Mouse (Mus musculus): ENCODE measurements around the gene Otx2.

GRCm38 (mm10) chr14:48660593-48660992 is 13.0 kb downstream of the Otx2 start:
- TF ChIP-seq POLR2A (IDR thresholded peaks at IDR 0.05; ENCODE audit: borderline replicate concordance, extremely low read depth, low read depth, low read length) (no peak), CTCF (IDR thresholded peaks at IDR 0.05; ENCODE audit: insufficient read depth, low read length) (no peak)
